Mouse (Mus musculus) left cerebral cortex, adult 8-10 months (tissue): ENCODE measurements at regions not wholly inside any gene's neighbourhood (a gene's known extent, or its start where the extent isn't known, plus 50 kb on each side); places are given as distances from the start of the nearest gene placed in this dataset.

ENCODE experiments used
- DNase-seq, 2 experiments: peaks; one replicate each; pipeline ENCODE4 v3.0.0; 2022; ENCODE audit warnings: low spot score in 2 of 2

DNA sequence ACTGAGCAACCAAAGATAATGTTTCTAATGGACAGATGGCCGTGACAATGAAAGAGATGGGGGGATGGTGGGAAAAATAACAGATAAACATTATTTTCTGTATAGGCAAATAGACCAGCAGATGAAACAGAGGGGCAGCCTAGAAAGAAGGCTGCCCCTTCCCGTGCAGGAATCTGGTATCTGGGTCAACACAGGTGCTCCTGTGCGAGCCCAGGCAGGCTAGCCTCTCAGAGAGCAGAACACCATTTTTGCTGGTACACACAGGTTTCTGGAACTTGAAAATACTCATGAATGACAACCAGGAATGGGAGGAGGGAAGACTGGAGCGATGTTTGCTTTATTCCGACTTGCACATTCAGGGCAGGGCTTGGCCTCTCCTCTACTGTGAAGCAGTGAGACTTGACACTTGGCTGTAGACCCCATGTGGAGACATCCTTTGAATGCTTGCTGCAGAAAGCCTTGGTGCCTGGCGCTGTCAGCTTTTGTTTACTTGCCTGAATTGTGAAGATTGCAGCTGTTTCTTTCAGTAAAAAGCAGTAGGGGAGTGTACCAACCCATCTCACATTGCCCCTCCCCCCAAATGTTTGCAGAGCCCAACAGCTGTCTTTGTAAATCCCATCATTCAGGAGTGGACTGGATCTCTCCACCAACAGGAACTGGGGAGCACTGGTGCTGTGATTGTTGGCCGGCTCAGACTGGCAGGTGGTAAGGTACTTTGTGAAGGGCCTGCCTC is 172.5 kb downstream of the Gm5426 start:
- no peak for DNase-seq

DNA sequence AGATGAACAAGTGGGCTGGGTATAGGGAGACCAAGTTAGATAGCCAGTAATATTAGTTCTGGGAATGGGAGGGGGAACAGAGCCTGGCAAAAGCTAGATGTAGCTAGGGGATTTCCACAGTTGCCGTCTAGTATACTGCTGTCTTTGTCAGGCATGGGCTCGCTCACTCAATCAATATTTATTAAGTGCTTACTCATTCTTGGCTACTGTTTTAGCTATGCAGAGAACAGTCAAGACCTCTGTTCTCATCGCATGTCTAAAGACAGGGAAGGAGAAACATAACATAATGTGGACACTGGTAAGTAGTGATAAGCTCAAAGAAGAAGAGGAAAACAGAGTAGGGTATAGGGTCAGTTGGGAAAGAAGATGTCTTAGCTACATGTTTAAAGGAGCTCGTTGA is 173.4 kb downstream of the Gm5426 start:
- no peak for DNase-seq

DNA sequence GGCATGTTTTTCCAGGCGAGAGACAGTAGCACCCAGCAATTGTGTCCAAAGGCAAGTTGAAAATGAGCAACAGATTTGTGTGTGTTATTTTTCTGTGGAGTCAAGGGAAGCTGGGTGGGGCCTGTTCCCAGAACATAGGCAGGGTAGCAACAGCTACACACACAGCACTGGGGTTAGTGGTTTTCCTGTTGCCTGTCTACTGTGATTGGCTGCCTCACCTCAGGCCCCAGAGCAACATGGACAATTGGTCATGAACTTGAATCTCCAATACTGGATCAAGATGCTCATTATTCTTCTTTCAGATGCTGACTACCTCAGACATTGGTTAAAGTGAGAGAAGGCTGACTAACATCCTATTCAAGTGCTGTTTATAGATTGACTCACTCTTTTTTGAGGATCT is 188.9 kb downstream of the Gm5426 start:
- DNase-seq = no peak

DNA sequence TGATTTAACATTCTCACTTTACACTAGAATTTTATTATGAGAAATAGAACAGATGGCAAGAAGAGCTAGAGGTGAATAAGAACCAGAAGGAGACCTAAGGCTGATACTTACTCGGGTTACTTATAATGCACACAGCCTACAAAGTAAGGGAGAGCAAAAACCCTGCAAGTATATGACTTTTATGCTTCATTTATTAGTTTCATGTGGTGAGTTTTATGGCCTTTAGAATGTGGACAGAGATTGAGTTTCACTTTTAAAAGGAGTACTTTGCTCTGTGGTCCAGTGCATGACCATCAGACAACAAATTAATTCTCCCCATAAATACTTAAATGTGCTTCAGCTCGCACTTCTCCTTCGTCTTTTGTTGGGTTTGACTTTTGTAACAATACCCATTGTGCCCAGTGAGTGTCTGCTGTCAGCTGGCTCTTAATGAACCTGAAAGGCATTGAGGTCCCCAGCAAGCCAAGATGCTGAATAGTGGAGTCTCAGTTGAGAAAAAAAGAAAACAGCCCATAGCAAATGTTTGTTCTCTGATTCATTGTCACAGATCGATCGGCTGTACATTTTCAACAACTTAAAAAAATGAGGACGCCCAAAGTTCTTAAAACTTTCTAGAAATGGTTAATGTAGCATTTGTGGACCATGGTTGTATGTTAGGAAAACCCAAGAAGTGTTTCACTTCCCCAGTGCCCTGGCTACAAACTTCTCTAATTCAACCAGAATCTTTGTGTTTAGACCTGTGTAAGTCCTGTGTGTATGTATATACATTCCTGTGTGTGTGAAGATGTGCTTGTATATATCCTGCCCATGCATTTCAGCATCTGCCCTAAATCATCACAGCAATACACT is 194.5 kb downstream of the Gm5426 start:
- DNase-seq = no peak

DNA sequence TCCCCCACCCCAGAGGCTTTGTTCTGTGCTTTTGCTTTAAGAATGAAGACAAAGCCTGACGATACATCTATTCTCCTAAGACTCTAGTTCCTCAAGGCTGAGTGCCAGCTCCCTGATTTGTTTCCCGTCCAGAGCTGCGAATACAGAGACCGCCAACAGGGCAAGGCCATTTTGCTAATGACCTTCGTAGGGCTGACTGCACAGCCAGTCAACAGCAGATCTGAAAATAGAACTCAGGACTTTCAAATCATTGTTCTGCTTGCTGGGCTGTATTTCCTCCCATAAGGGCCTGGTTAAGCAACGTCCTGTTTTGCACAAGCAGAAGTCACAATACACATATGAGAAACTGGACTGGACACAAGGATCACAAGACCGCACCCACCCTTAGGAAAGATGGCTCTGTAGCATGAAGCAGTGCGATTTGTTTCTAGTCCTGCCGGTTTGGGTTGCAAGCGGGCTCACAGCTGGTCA is 196.4 kb downstream of the Gm5426 start:
- DNase-seq = no peak

DNA sequence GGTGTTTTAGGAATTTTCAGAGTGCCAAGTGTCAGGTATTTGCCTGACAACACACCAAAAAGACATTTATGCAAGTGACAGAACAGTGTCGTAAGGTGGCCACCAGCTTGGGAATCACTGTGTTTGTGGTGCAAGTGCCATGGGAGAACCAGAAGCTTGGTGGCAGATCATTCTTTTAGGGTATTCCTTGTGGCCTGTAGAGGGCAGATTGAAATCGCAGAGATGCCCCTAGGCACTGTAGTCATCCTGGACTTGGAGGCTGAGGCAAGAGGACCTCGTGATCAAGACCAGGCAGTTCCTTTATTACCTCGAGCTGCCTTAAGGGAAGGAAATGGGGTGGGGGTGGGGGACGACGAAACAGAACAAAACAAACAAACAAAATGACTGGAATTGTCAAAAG is 196.8 kb downstream of the Gm5426 start:
- DNase-seq = no peak

DNA sequence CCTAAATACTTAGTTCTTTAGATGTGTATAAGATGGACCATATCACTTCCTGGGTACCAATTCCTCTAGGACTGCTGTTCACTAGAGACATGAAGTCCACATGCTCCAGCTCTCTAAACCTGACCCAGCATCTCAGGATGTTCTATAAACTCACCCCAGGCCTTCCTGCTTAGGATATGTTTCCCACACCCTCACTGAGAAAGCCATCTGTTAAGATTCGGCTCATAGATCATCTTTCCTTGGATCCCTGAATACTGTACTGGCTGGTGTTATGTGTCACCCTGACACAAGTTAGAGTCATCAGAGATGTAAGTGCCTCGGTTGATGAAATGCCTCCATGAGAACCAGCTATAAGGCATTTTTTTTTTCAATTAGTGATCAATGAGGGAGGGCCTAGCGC is 199.9 kb downstream of the Gm5426 start:
- DNase-seq = no peak

DNA sequence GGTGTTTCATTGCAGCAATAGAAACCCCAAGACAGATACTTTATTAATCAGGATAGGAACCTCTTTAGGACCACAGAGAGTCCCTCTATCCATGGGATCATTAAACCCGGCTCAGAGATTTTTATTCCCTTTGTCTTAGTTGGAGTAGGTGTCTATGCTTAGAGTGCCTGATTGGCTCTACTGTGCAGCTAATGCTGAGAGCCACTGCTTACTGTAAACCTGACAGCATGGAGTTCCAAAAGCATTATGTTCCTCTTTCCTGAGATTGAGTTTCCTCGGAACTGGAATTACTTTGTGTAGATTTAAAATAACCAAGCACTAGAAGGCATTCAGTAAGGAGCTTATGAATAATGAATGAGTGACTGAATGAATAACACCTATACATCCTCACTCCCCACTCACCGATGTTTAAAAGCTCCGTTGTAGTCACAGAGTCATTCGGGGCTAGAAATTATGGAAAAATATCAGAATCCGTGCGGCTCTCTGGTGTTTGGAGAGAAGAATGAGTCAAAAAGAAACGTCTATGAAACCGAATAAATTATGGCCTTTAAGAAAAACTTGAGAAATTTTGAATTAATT is 200.8 kb downstream of the Gm5426 start:
- no peak for DNase-seq

DNA sequence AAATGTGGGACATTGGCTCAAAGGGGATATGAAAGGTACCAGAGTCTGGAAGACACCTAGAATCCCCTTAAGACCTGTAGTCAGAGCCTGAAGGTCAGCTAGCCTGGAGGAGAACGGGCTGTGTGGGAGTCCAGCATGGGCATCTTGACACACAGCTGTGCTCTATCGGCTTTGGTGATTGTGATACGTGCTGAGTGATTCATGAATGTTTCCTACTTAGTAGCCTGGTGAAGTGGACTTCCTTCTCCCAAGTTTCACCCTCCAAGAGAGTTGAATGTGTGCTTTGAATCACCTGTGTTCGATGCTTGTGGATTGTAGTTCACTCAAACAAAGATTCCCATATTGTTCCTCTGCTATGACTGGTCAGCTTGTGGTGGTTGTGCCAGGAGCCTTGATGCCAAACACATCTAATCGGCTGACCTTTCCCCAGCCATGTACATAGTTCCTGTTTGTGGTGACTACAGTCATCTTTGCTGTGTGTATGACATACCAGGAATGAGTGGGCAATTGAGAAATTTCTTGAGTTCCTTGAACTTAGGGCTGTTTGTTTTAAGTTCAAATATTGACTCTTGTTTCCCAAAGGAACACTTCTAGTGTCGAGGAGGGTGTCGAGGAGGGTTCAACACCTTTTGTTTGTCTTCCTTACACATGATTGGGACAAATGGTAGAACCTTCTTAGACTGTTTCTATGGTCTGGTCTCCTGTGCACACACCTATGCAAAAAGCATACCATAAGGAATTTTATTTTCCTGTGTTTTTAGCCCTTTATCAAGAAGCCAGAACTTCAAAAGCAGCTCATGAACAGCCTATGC is 201.6 kb downstream of the Gm5426 start:
- no peak for DNase-seq

DNA sequence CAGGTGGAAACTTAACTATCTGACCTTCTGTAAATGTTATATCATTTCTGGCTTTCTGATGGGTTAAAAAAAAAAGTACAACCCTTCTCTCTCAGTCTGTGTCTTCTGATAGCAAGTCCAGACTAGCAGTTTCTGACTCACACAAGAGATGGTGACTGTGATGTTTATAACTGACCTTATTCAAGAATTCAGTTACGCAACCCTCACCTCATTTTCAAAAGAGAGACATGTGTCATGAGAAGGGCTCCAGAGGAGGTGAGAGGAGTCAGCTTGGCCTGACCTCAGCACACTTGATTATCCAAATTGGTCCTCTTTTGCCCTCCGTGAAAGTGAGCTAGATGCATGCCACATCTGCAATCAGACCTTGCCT is 202.2 kb downstream of the Gm5426 start:
- DNase-seq = no peak

DNA sequence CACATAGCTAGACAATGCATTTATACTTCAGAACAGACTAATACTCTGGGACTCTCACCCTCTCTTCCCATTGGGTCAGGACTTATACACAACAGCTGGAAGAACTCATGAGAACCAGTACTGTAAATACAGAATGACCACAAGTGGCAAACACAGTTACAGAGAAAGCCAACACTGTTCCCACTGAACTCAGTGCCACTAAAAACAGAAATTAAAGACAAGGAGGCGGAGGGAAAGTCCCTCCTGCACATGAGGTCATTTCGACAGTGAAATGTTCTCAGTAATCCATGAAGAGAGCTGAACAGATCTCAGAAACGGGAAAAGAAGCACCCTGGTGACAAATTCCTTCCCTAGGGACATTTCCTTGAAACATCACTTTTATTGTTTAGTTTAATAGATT is 206.1 kb downstream of the Gm5426 start:
- no peak for DNase-seq

DNA sequence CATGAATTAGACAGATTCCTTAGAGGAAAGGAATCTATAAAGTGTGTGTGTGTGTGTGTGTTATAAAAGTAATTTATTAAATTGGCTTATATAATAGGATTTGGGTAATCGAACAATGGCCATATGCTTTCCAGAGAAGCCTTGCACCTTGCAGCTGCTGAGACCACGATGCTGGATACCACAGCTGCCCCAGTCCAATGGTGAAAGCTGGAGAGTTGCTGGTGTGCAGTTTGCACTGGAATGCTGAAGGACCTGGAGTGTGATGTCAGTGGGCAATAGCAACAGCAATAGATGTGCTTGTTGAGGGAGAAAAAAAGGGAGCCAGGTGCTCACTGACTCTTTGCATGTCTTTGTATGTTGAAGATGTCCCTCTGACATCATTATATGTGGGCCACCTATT is 207.3 kb downstream of the Gm5426 start:
- no peak for DNase-seq

DNA sequence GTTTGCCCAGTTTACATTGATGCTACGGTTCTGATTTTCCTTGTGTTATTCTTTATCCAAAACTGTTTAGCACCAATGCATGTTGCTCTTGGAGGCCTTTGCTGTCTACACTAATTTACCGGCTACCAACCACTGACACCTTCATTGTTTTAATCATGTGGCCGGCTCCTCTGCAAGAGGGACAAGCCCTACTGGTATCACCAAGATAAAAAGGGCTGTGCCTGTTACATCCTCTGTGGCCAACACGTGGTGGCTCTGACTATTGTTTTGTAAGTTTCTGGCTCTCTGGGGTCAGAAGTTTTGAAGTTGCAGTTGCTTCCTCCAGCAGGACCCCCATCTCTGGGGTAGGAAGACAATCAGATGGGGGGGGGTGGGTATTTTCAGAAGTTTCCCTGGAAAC is 214.3 kb downstream of the Gm5426 start:
- no peak for DNase-seq

DNA sequence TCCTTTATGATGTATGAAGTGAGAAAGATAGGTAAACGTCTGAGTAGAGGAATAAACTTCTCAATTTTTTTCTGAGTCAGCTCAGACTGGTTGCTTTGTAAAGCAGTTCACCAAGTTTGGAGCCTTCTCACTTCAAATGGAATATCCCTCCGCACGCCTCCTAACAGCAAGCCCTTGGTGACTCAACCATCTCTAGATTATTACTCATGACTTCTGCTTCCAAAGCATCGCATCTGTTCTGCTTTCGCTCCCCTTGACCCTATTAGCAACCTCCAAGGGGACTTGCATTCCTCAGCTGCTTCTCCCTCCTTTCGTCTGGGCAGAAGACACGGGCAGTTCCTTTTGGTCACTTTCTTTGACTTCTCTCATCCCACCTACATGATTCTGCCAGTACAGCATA is 214.9 kb downstream of the Gm5426 start:
- DNase-seq = no peak

DNA sequence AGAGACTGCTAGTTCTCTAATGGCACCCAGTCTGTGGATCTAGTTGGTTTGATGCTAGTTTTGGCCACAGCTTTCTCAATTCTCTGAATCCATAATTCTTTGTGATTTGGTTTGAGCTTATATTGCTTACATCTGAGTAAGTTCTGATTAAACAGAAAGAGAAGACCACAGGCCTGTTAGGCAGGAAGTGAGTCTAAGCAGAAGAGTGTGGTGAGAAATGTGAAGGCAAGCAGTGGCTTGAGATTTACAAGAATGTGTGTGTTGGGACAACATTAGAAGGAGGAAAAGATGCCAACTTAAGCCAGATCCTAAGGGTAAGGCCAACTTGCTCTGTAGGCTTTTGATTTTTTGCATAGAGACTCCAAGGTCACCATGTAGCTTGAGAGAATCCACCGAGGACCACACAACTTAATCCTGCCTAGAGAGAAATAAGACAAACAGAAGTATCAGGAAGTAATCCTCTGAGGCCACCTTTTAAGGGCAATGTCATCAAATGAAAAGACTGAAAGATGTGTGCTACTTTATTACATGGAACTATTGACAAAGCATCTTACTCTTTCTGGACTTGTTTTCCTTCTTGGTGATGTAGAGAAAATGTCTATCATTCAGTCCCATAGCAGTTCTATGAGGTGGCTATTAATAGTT is 220.7 kb downstream of the Gm5426 start:
- no peak for DNase-seq

DNA sequence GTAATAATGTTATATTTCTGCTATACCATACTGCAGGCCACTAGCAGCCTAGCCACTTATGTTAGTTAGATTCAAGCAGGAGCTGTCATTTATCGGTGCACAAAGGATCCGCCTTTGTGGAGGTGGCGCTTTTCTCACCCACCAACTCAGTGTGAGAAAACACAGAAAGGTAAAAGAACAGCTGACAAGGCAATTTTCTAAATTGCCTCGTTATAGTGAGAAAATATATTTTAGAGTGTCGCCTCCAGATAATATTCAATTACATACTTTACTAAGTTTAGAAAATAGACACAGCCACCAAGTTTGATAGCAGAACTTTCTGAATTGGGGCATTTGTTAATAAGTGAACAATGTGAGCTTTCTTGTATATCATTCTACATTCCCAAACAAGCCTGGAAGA is 221.2 kb downstream of the Gm5426 start:
- DNase-seq = no peak

DNA sequence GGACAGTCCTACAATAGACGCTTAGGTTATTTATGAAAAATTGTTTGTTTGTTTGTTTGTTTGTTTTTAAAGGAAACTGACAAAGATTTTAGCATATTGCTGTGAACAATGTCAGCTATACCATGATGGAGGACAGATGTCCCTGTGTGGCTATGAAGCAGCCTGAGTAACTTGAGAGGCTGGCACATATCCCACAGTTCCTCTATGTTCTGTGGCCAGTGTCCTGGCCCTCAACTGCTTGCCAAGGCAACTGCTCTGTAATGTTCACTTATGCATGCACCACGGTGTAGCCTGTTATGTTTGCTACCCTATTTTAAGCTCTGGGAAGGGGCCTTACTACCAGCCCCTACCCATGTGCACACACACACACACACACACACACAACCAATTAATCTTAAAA is 222.6 kb downstream of the Gm5426 start:
- no peak for DNase-seq

DNA sequence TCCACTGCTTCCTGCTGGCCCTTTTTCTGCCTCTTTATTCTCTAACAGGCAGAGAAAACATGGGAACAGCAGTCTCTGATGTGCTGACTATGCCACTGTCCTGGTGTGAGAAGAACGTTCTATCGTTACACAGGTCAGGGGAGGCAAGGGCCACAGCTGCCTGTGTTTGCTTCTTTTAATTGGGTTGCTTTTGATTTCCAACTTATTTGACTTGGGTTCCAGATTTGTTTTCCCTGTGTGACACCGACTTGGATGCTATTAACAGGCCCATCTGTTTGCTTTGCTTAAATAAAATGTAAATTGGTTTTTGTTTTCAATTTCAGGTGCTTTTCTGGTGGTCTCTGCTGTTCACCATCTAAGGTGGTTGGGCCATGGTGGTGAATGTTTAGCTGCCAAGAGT is 225.8 kb downstream of the Gm5426 start:
- no peak for DNase-seq

DNA sequence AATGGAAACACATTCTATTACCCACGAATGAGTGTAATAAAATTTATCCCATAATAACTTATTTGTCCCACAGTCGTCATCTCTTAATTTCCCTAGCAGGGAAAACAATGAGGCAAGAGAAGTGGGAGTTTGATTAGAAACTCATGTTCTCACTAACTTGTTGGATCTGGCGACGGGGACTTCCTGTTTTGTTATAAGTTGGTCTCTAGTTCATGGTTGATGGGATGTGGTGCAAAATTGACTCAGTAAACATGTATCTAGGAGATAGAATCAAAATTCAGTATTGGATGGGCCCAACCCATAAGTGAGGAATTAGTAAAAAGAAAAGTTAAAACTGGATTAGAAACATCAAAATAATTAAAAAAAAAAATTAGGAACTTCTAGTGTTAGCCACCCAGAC is 227.5 kb downstream of the Gm5426 start:
- no peak for DNase-seq

DNA sequence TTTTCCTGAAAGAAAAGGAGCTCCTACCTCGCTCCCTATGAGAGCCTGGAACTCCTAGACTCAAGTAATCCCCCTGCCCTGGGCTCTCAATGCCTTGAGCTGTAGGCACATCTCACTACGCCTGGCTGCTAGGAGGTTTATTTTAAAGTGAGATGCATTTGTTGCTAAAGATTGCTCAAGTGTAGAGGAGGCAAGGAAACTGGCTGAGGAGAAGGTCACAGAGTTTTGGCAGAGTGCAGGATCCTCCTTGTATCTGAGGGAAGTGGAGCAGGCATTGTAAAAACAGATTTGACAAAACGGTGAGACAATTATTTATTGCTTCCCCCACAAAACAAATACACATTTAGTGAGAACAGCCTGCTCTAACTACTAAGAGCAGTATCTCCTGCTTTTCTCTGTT is 228.7 kb downstream of the Gm5426 start:
- no peak for DNase-seq

DNA sequence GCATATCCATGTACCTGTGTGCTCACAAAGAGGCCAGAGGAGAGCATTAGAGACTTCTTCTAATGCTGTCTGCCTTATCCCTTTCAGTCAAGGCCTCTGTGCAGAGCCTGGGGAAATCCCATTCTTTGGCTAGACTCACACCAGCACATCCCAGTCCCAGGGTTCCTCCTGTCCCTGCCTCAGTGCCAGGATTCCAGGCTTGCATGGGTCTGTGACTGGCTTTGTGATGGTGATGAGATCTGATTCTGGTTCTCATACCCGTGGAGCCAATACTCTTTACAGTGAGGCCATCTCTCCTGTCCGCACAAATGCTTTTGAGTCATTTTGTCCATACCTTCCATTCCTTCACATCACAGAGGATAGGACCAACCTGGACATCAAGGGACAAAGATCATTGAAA is 230.5 kb downstream of the Gm5426 start:
- DNase-seq = no peak
